Mouse (Mus musculus): ENCODE measurements around the gene Fam111a.

The Fam111a gene

GRCm38 (mm10) chr19:12633176-12633575 lies 87.6 kb downstream of the Fam111a start, which contains the start of gene Glyat:
Glyat (plus strand) TSS chr19:12633308.
- DNase-seq (ENCODE audit: extremely low spot score) = no peak

- no peak for DNase-seq (ENCODE audit: extremely low spot score)
These were observed 88.7 kb downstream of the Fam111a start for GRCm38 (mm10) chr19:12634259-12634658.

- no peak for DNase-seq (ENCODE audit: extremely low spot score)
These were observed 89.4 kb downstream of the Fam111a start for GRCm38 (mm10) chr19:12634963-12635362.

GRCm38 (mm10) chr19:12636863-12637262 lies 91.3 kb downstream of the Fam111a start:
- DNase-seq (ENCODE audit: extremely low spot score) = no peak

- DNase-seq (ENCODE audit: extremely low spot score) = no peak
These were observed 92.5 kb downstream of the Fam111a start for GRCm38 (mm10) chr19:12638049-12638448.

Data from embryo, embryonic 9.5 days (tissue).